ENCODE assay signal across 21 mouse cellular contexts in genomic region chr3:27555401-27555940, GRCm38 (mm10).
DNase-seq lines count a peak whose midpoint lies in the region; ATAC-seq lines count a peak whose summit lies in the region.
"Had no signal": no experiment of that assay in that cellular context is flagged by ENCODE, and none has a peak within 500 bp of the region (broad histone marks: within the 10 kb centered on the region; RNA-seq: fewer than 3 reads in every experiment).

No protein-coding gene starts in this region.

- H3K9ac ChIP-seq in kidney, embryonic 15.5 days: no peak overlapping the region
- H3K9ac ChIP-seq: heart, embryonic 13.5 days; hindbrain, embryonic 13.5 days; liver, postnatal 0 days; midbrain, embryonic 12.5 days; neural tube, embryonic 12.5 days had no signal

- peaks cover 16% of the 10 kb centered on the region for H3K36me3 ChIP-seq in kidney, embryonic 15.5 days
- H3K36me3 ChIP-seq: midbrain, embryonic 12.5 days; neural tube, embryonic 12.5 days had no signal

- no peaks in the 10 kb centered on the region for H3K27me3 ChIP-seq in kidney, embryonic 15.5 days
- H3K27me3 ChIP-seq: heart, embryonic 13.5 days; hindbrain, embryonic 13.5 days; midbrain, embryonic 12.5 days; neural tube, embryonic 12.5 days had no signal

- WGBS in kidney, embryonic 15.5 days: 78% methylated on average over 3 of the region's 3 CpGs

- H3K9me3 ChIP-seq in kidney, embryonic 15.5 days (replicated peaks): no peaks in the 10 kb centered on the region
- H3K9me3 ChIP-seq: heart, embryonic 13.5 days; hindbrain, embryonic 13.5 days; midbrain, embryonic 12.5 days; neural tube, embryonic 12.5 days had no signal

- DNase-seq in cerebellum, postnatal 4 days (ENCODE audit: low spot score in 2 of 2): no peak
- DNase-seq in kidney, adult 9 months: no peak
- DNase-seq in right cerebral cortex, adult 18-20 months: peak; percentile 37
- no peak for DNase-seq in right cerebral cortex, postnatal 14 days
- DNase-seq in telencephalon, adult 2 months (ENCODE audit: low read depth, low spot score): peak; percentile 55
- no peak for DNase-seq in ovary, postnatal 36 days (ENCODE audit: low spot score)
- DNase-seq: adrenal gland, adult 2 months; gastrocnemius, postnatal 36 days; kidney, postnatal 10 days; left cerebral cortex, postnatal 4 days; liver; liver, postnatal 0 days; lung, postnatal 10 days; right cerebral cortex, postnatal 25 days had no signal

- ATAC-seq in cerebellum, adult (ENCODE audit: insufficient number of reproducible peaks, low FRiP score, low TSS enrichment): peak; percentile 81
- no peak for ATAC-seq in kidney, embryonic 15.5 days (replicated peaks; ENCODE audit: low FRiP score)
- ATAC-seq: inflammation-experienced regulatory T-cells, adult 6 months; liver, postnatal 0 days had no signal

- H3K4me1 ChIP-seq in kidney, embryonic 15.5 days: peaks cover 32% of the 10 kb centered on the region
- H3K4me1 ChIP-seq: heart, embryonic 13.5 days; hindbrain, embryonic 13.5 days; midbrain, embryonic 12.5 days; neural tube, embryonic 12.5 days had no signal

- H3K4me2 ChIP-seq in kidney, embryonic 15.5 days: no peak overlapping the region
- H3K4me2 ChIP-seq: heart, embryonic 13.5 days; hindbrain, embryonic 13.5 days; midbrain, embryonic 12.5 days; neural tube, embryonic 12.5 days had no signal

- no peak overlapping the region for H3K4me3 ChIP-seq in kidney, embryonic 15.5 days (replicated peaks)
- H3K4me3 ChIP-seq: heart, embryonic 13.5 days; hindbrain, embryonic 13.5 days; midbrain, embryonic 12.5 days; neural tube, embryonic 12.5 days had no signal

- 0 out of 2 replicates have a peak overlapping the region, but pooled peaks have one; percentile 4 for H3K27ac ChIP-seq in kidney, embryonic 15.5 days
- H3K27ac ChIP-seq: heart, embryonic 13.5 days; hindbrain, embryonic 13.5 days; midbrain, embryonic 12.5 days; neural tube, embryonic 12.5 days had no signal

Comparison
In these comparisons a context has a peak if more than half of its experiments do, and no peak if none do; other contexts are left out.
1. DNase-seq: peak in right cerebral cortex, adult 18-20 months (single experiment) and telencephalon, adult 2 months (single experiment); none in cerebellum, postnatal 4 days (0 of 2), kidney, adult 9 months (single experiment), right cerebral cortex, postnatal 14 days (single experiment) and ovary, postnatal 36 days (single experiment).